Mouse (Mus musculus): Measurements from ENCODE around the gene Gm26602.
A peak's percentile ranks its signal among the peaks of the same experiment; 100 is the strongest.

Gene Gm26602

GRCm38 (mm10) chr10:79910556-79910955 is at the start of gene Gm26602:
Gene Gm26602 (plus strand): TSS chr10:79910856.
- DNase-seq (ENCODE audit: extremely low read depth, low read depth), result no peak

GRCm38 (mm10) chr10:79861230-79862048 is 49.2 kb upstream of the Gm26602 start:
- DNase-seq (ENCODE audit: extremely low read depth, low read depth), result no peak

GRCm38 (mm10) chr10:79862049-79862788 is 48.4 kb upstream of the Gm26602 start:
- DNase-seq (ENCODE audit: extremely low read depth, low read depth), result no peak

GRCm38 (mm10) chr10:79862925-79863324 is 47.7 kb upstream of the Gm26602 start:
- DNase-seq (ENCODE audit: extremely low read depth, low read depth), result no peak

- DNase-seq (ENCODE audit: extremely low read depth, low read depth), result no peak
Observed at GRCm38 (mm10) chr10:79864351-79865188, 46.1 kb upstream of the Gm26602 start.

- DNase-seq (ENCODE audit: extremely low read depth, low read depth), result no peak
Observed at GRCm38 (mm10) chr10:79865189-79865601, 45.5 kb upstream of the Gm26602 start.

GRCm38 (mm10) chr10:79865801-79866295 is 44.8 kb upstream of the Gm26602 start:
- DNase-seq (ENCODE audit: extremely low read depth, low read depth), result no peak

GRCm38 (mm10) chr10:79866601-79867000 is 44.1 kb upstream of the Gm26602 start:
- no peak for DNase-seq (ENCODE audit: extremely low read depth, low read depth)

- DNase-seq (ENCODE audit: extremely low read depth, low read depth), result no peak
Observed at GRCm38 (mm10) chr10:79871845-79872244, 38.8 kb upstream of the Gm26602 start.

GRCm38 (mm10) chr10:79872862-79873261 is 37.8 kb upstream of the Gm26602 start:
- no peak for DNase-seq (ENCODE audit: extremely low read depth, low read depth)

GRCm38 (mm10) chr10:79873313-79873712 is 37.3 kb upstream of the Gm26602 start:
- no peak for DNase-seq (ENCODE audit: extremely low read depth, low read depth)

GRCm38 (mm10) chr10:79873715-79874289 is 36.9 kb upstream of the Gm26602 start:
- no peak for DNase-seq (ENCODE audit: extremely low read depth, low read depth)

GRCm38 (mm10) chr10:79874290-79874862 is 36.3 kb upstream of the Gm26602 start, which contains the start of the genes Prtn3 and Plppr3:
Gene Prtn3 (plus strand): TSS chr10:79874476.
Gene Plppr3 (minus strand): TSS chr10:79874634.
- DNase-seq (ENCODE audit: extremely low read depth, low read depth), result no peak

- DNase-seq (ENCODE audit: extremely low read depth, low read depth), result peak; percentile 79
Observed at GRCm38 (mm10) chr10:79877174-79877573, 33.5 kb upstream of the Gm26602 start.

- no peak for DNase-seq (ENCODE audit: extremely low read depth, low read depth)
Observed at GRCm38 (mm10) chr10:79877757-79878156, 32.9 kb upstream of the Gm26602 start.

GRCm38 (mm10) chr10:79879527-79879926 is 31.1 kb upstream of the Gm26602 start:
- DNase-seq (ENCODE audit: extremely low read depth, low read depth), result no peak

- DNase-seq (ENCODE audit: extremely low read depth, low read depth), result no peak
Observed at GRCm38 (mm10) chr10:79880721-79881120, 29.9 kb upstream of the Gm26602 start.

GRCm38 (mm10) chr10:79881981-79882380 is 28.7 kb upstream of the Gm26602 start:
- DNase-seq (ENCODE audit: extremely low read depth, low read depth), result no peak

GRCm38 (mm10) chr10:79883297-79884084 is 27.2 kb upstream of the Gm26602 start:
- no peak for DNase-seq (ENCODE audit: extremely low read depth, low read depth)

- DNase-seq (ENCODE audit: extremely low read depth, low read depth), result no peak
Observed at GRCm38 (mm10) chr10:79884446-79884845, 26.2 kb upstream of the Gm26602 start.

All from MEL-GATA-1-ER (cell line).